In genomic region chr10:75060843-75061235, GRCm38 (mm10) we compare ENCODE assay signal across 7 mouse cellular contexts. TPM values are rescaled to one million over a fixed set of nuclear protein-coding genes. Genes with fewer than 3 reads are reported as not detected.
DNase-seq lines count a peak whose midpoint lies in the region; ATAC-seq and TF ChIP-seq lines count a peak whose summit lies in the region.

No protein-coding gene starts in this region.

- no peaks in the 10 kb centered on the region for H3K36me3 ChIP-seq in lung, embryonic 14.5 days (ENCODE audit: insufficient read depth)
- peaks cover 4% of the 10 kb centered on the region for H3K36me3 ChIP-seq in embryonic facial prominence, embryonic 13.5 days
- no peaks in the 10 kb centered on the region for H3K36me3 ChIP-seq in intestine, embryonic 15.5 days
- H3K36me3 ChIP-seq in midbrain, embryonic 15.5 days (replicated peaks): no peaks in the 10 kb centered on the region

- no peak for TF ChIP-seq CTCF in lung, embryonic 14.5 days (IDR thresholded peaks at IDR 0.05; ENCODE audit: low read depth)

- DNase-seq in lung, embryonic 14.5 days: peak; percentile 37
- no peak for DNase-seq in lung, postnatal 36 days
- DNase-seq in urinary bladder, postnatal 14 days (ENCODE audit: low spot score): peak; percentile 18

- under 1% methylated on average over 48 of the region's 48 CpGs for WGBS in lung, embryonic 14.5 days
- WGBS in embryonic facial prominence, embryonic 13.5 days: under 1% methylated on average over 35 of the region's 48 CpGs
- 0% methylated on average over 48 of the region's 48 CpGs for WGBS in intestine, embryonic 15.5 days
- WGBS in midbrain, embryonic 15.5 days: under 1% methylated on average over 42 of the region's 48 CpGs

- H3K4me3 ChIP-seq in lung, embryonic 14.5 days (ENCODE audit: low read depth, low read length): peak overlapping the region; percentile 85
- peak overlapping the region; percentile 92 for H3K4me3 ChIP-seq in embryonic facial prominence, embryonic 13.5 days
- peak overlapping the region; percentile 91 for H3K4me3 ChIP-seq in intestine, embryonic 15.5 days (replicated peaks)
- peak overlapping the region; percentile 73 for H3K4me3 ChIP-seq in midbrain, embryonic 15.5 days

- H3K9me3 ChIP-seq in lung, embryonic 14.5 days (ENCODE audit: low read depth, low read length): no peaks in the 10 kb centered on the region
- no peaks in the 10 kb centered on the region for H3K9me3 ChIP-seq in embryonic facial prominence, embryonic 13.5 days
- H3K9me3 ChIP-seq in intestine, embryonic 15.5 days: no peaks in the 10 kb centered on the region
- no peaks in the 10 kb centered on the region for H3K9me3 ChIP-seq in midbrain, embryonic 15.5 days

- peak overlapping the region; percentile 42; the same call in 1 of the 2 replicates for H3K27ac ChIP-seq in lung, embryonic 14.5 days (ENCODE audit: low read depth)
- H3K27ac ChIP-seq in embryonic facial prominence, embryonic 13.5 days: peak overlapping the region; percentile 33; the same call in 1 of the 2 replicates
- no peak overlapping the region; the same call in 1 of the 2 replicates for H3K27ac ChIP-seq in intestine, embryonic 15.5 days
- peak overlapping the region; percentile 94 for H3K27ac ChIP-seq in midbrain, embryonic 15.5 days

- no peaks in the 10 kb centered on the region for H3K27me3 ChIP-seq in lung, embryonic 14.5 days (ENCODE audit: insufficient read depth, low read length)
- H3K27me3 ChIP-seq in embryonic facial prominence, embryonic 13.5 days: no peaks in the 10 kb centered on the region
- H3K27me3 ChIP-seq in intestine, embryonic 15.5 days (replicated peaks): peaks cover 3% of the 10 kb centered on the region; the same call in 1 of the 2 replicates
- no peaks in the 10 kb centered on the region for H3K27me3 ChIP-seq in midbrain, embryonic 15.5 days (replicated peaks)

- peak overlapping the region; percentile 76 for H3K9ac ChIP-seq in lung, embryonic 14.5 days
- H3K9ac ChIP-seq in embryonic facial prominence, embryonic 13.5 days: peak overlapping the region; percentile 85
- peak overlapping the region; percentile 77 for H3K9ac ChIP-seq in intestine, embryonic 15.5 days
- H3K9ac ChIP-seq in midbrain, embryonic 15.5 days: peak overlapping the region; percentile 89

- ATAC-seq in lung, embryonic 14.5 days (ENCODE audit: insufficient read depth): peak; percentile 4
- ATAC-seq in activated CD4-positive, CD25-positive, alpha-beta regulatory T cell, adult 4 months: peak; percentile 21
- ATAC-seq in embryonic facial prominence, embryonic 13.5 days (ENCODE audit: insufficient number of reproducible peaks, insufficient read depth, low FRiP score, low TSS enrichment, low read depth): 0 out of 2 replicates have a peak, but pooled peaks have one; percentile 18
- ATAC-seq in intestine, embryonic 15.5 days: peak; percentile 46
- peak; percentile 37; the same call in 1 of the 2 replicates for ATAC-seq in midbrain, embryonic 15.5 days (replicated peaks)

- H3K4me1 ChIP-seq in lung, embryonic 14.5 days (ENCODE audit: insufficient read depth): peaks cover 20% of the 10 kb centered on the region
- peaks cover 59% of the 10 kb centered on the region for H3K4me1 ChIP-seq in embryonic facial prominence, embryonic 13.5 days
- peaks cover 34% of the 10 kb centered on the region for H3K4me1 ChIP-seq in intestine, embryonic 15.5 days (replicated peaks)
- H3K4me1 ChIP-seq in midbrain, embryonic 15.5 days: peaks cover 67% of the 10 kb centered on the region

- peak overlapping the region; percentile 94 for H3K4me2 ChIP-seq in lung, embryonic 14.5 days
- H3K4me2 ChIP-seq in embryonic facial prominence, embryonic 13.5 days: peak overlapping the region; percentile 94
- H3K4me2 ChIP-seq in intestine, embryonic 15.5 days (replicated peaks): peak overlapping the region; percentile 90
- peak overlapping the region; percentile 84 for H3K4me2 ChIP-seq in midbrain, embryonic 15.5 days

RNA-seq across cellular contexts. Expression of gene Bcr, which starts 0.4 kb away (rescaled TPM):
- 10.9 and 11.5 TPM in 2 replicates for polyA plus RNA-seq in lung, embryonic 14.5 days (2014; fragmentation: Nextera tagmentation; extraction: Ambion mirVana)
- polyA plus RNA-seq in activated CD4-positive, CD25-positive, alpha-beta regulatory T cell, adult 4 months (2017; shearing (Covaris generic)): 1 to 10 TPM; 3.7 to 4.6 TPM
- 9.5 and 10.6 TPM in 2 replicates for polyA plus RNA-seq in embryonic facial prominence, embryonic 13.5 days (2015; fragmentation: Nextera tagmentation; extraction: Ambion mirVana)
- polyA plus RNA-seq in intestine, embryonic 15.5 days (2015; fragmentation: Nextera tagmentation; extraction: Ambion mirVana): 11.7 and 12.9 TPM in 2 replicates
- polyA plus RNA-seq in midbrain, embryonic 15.5 days (2015; fragmentation: Nextera tagmentation; extraction: Ambion mirVana): 17.9 and 19.2 TPM in 2 replicates

RNA-seq across cellular contexts. Expression of gene Rab36, which starts 24.0 kb away (rescaled TPM):
- polyA plus RNA-seq in lung, embryonic 14.5 days (2014; fragmentation: Nextera tagmentation; extraction: Ambion mirVana): 12.8 and 14.8 TPM in 2 replicates
- polyA plus RNA-seq in activated CD4-positive, CD25-positive, alpha-beta regulatory T cell, adult 4 months (2017; shearing (Covaris generic)): under 1 TPM; 0.19 to 0.60 TPM
- polyA plus RNA-seq in embryonic facial prominence, embryonic 13.5 days (2015; fragmentation: Nextera tagmentation; extraction: Ambion mirVana): 11.7 and 12.4 TPM in 2 replicates
- 5.6 and 7.0 TPM in 2 replicates for polyA plus RNA-seq in intestine, embryonic 15.5 days (2015; fragmentation: Nextera tagmentation; extraction: Ambion mirVana)
- polyA plus RNA-seq in midbrain, embryonic 15.5 days (2015; fragmentation: Nextera tagmentation; extraction: Ambion mirVana): 22.2 and 23.2 TPM in 2 replicates

RNA-seq across cellular contexts. Expression of gene Rsph14, which starts 28.5 kb away (rescaled TPM):
- polyA plus RNA-seq in lung, embryonic 14.5 days (2014; fragmentation: Nextera tagmentation; extraction: Ambion mirVana): not detected in 2 replicates
- polyA plus RNA-seq in activated CD4-positive, CD25-positive, alpha-beta regulatory T cell, adult 4 months (2017; shearing (Covaris generic)): not detected
- polyA plus RNA-seq in embryonic facial prominence, embryonic 13.5 days (2015; fragmentation: Nextera tagmentation; extraction: Ambion mirVana): 0.23 TPM in 1 of 2 replicates, not detected in the other
- not detected in 2 replicates for polyA plus RNA-seq in intestine, embryonic 15.5 days (2015; fragmentation: Nextera tagmentation; extraction: Ambion mirVana)
- 0.54 and 1.5 TPM in 2 replicates for polyA plus RNA-seq in midbrain, embryonic 15.5 days (2015; fragmentation: Nextera tagmentation; extraction: Ambion mirVana)
